Mouse (Mus musculus): Measurements from ENCODE around the gene Gstp3. TPM values are rescaled to one million over a fixed set of nuclear protein-coding genes. Genes with fewer than 3 reads are reported as not detected.

Gstp3 gene
- polyA plus RNA-seq, 1 experiment: 0.09 TPM

- H3K4me3 ChIP-seq (ENCODE audit: insufficient read depth, poor library complexity, severe bottlenecking): peak overlapping the region; percentile 69
These were observed 39.7 kb upstream of the Gstp3 start for GRCm38 (mm10) chr19:4099056-4099455.

GRCm38 (mm10) chr19:4098426-4098825 lies 39.1 kb upstream of the Gstp3 start:
- peak overlapping the region; percentile 46 for H3K4me3 ChIP-seq (ENCODE audit: insufficient read depth, poor library complexity, severe bottlenecking)
- TF ChIP-seq MAX (IDR thresholded peaks at IDR 0.05): no peak
- TF ChIP-seq CTCF (IDR thresholded peaks at IDR 0.05; ENCODE audit: control insufficient read depth, insufficient read depth, insufficient read length): no peak
- TF ChIP-seq MYOG (IDR thresholded peaks at IDR 0.05; ENCODE audit: control insufficient read depth, extremely low read depth, insufficient read length): no peak
- no peak for TF ChIP-seq FOSL1 (IDR thresholded peaks at IDR 0.05; ENCODE audit: insufficient read depth, low read length, poor library complexity, severe bottlenecking)
- TF ChIP-seq MYOD1 (IDR thresholded peaks at IDR 0.05; ENCODE audit: control insufficient read depth, insufficient read length, low read depth): no peak
- no peak for TF ChIP-seq CEBPB (IDR thresholded peaks at IDR 0.05; ENCODE audit: low read depth)
- no peak for TF ChIP-seq USF1 (IDR thresholded peaks at IDR 0.05; ENCODE audit: low read depth)
- no peak overlapping the region for H3ac ChIP-seq (ENCODE audit: control insufficient read depth, insufficient read length, low read depth)
- peaks cover 17% of the 10 kb centered on the region for H3K36me3 ChIP-seq (ENCODE audit: control insufficient read depth, insufficient read depth)
- peaks cover 9% of the 10 kb centered on the region for H3K79me3 ChIP-seq (ENCODE audit: low read depth)
- H3K79me2 ChIP-seq (ENCODE audit: control insufficient read depth, insufficient read depth): peaks cover 36% of the 10 kb centered on the region
- H3K27me3 ChIP-seq (ENCODE audit: control insufficient read depth, insufficient read depth, insufficient read length): no peaks in the 10 kb centered on the region

More at GRCm38 (mm10) chr19:4099056-4099455, 39.7 kb upstream of the Gstp3 start:
- H3K36me3 ChIP-seq (ENCODE audit: control insufficient read depth, insufficient read depth): peaks cover 23% of the 10 kb centered on the region
- peaks cover 36% of the 10 kb centered on the region for H3K79me2 ChIP-seq (ENCODE audit: control insufficient read depth, insufficient read depth)
- no peaks in the 10 kb centered on the region for H3K27me3 ChIP-seq (ENCODE audit: control insufficient read depth, insufficient read depth, insufficient read length)
- H3ac ChIP-seq (ENCODE audit: control insufficient read depth, insufficient read length, low read depth): no peak overlapping the region
- H3K79me3 ChIP-seq (ENCODE audit: low read depth): peaks cover 9% of the 10 kb centered on the region
- TF ChIP-seq CEBPB (IDR thresholded peaks at IDR 0.05; ENCODE audit: low read depth) (no peak), MYOG (IDR thresholded peaks at IDR 0.05; ENCODE audit: control insufficient read depth, extremely low read depth, insufficient read length) (no peak), CTCF (IDR thresholded peaks at IDR 0.05; ENCODE audit: control insufficient read depth, insufficient read depth, insufficient read length) (peak; percentile 95), MAX (IDR thresholded peaks at IDR 0.05) (no peak), MYOD1 (IDR thresholded peaks at IDR 0.05; ENCODE audit: control insufficient read depth, insufficient read length, low read depth) (peak; percentile 53), USF1 (IDR thresholded peaks at IDR 0.05; ENCODE audit: low read depth) (no peak)

- H3K79me2 ChIP-seq (ENCODE audit: control insufficient read depth, insufficient read depth): peaks cover 36% of the 10 kb centered on the region
- peaks cover 9% of the 10 kb centered on the region for H3K79me3 ChIP-seq (ENCODE audit: low read depth)
- peaks cover 7% of the 10 kb centered on the region for H3K36me3 ChIP-seq (ENCODE audit: control insufficient read depth, insufficient read depth)
- peak overlapping the region; percentile 72 for H3ac ChIP-seq (ENCODE audit: control insufficient read depth, insufficient read length, low read depth)
- no peak for TF ChIP-seq MYOD1 (IDR thresholded peaks at IDR 0.05; ENCODE audit: control insufficient read depth, insufficient read length, low read depth)
- peak; percentile 47 for TF ChIP-seq CEBPB (IDR thresholded peaks at IDR 0.05; ENCODE audit: low read depth)
- peak overlapping the region; percentile 46 for H3K4me3 ChIP-seq (ENCODE audit: insufficient read depth, poor library complexity, severe bottlenecking)
- no peaks in the 10 kb centered on the region for H3K27me3 ChIP-seq (ENCODE audit: control insufficient read depth, insufficient read depth, insufficient read length)
These were observed 38.1 kb upstream of the Gstp3 start for GRCm38 (mm10) chr19:4097441-4097825.

DNA sequence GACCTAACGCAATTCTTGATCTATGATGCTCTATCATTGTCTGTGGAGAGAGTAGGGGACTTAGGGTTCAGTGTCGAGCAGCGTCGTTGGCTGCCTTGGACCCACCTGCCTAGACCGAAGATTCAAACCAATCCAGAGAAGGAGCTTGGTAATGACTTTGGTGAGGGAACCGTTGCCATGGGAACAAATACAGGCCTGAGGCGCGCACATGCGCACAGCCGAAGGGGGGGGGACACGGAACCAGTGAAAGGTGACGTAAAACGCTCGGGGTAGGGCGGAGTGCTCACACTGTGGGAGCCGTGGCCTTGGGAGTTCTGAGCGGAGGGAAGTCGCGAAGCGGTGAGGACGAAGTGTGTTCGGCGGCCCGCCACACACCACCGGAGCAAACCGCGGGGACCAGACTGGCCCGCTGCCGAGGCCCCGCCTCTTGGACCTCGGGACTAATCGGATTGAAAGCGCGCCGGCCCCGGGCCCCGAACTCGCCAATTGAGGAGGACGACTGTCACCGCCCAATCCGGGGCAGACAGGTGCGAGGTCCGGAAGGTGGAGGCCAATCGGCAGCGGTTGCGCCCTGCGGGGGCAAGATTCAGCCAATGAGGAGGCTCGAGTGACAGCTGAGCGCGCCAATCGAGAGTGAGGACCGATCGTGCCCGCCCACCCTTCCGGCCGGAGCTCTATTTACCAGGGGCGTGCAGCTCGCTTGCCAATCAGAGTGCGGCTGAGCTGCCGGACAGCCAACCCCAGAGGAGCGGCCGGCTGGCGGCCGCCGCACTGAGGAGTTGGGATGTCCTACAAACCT lies 37.5 kb upstream of the Gstp3 start, which contains the start of gene Cdk2ap2:
Gene Cdk2ap2, plus strand, starts transcription at position 541 of the 799 bp plus-strand sequence.
- peaks cover 2% of the 10 kb centered on the region for H3K36me3 ChIP-seq (ENCODE audit: control insufficient read depth, insufficient read depth)
- TF ChIP-seq FOSL1 (IDR thresholded peaks at IDR 0.05; ENCODE audit: insufficient read depth, low read length, poor library complexity, severe bottlenecking) (no peak), MYOD1 (IDR thresholded peaks at IDR 0.05; ENCODE audit: control insufficient read depth, insufficient read length, low read depth) (no peak), MYOG (IDR thresholded peaks at IDR 0.05; ENCODE audit: control insufficient read depth, extremely low read depth, insufficient read length) (no peak), CTCF (IDR thresholded peaks at IDR 0.05; ENCODE audit: control insufficient read depth, insufficient read depth, insufficient read length) (no peak), USF1 (IDR thresholded peaks at IDR 0.05; ENCODE audit: low read depth) (no peak), CEBPB (IDR thresholded peaks at IDR 0.05; ENCODE audit: low read depth) (no peak), MAX (IDR thresholded peaks at IDR 0.05) (no peak)
- H3K79me2 ChIP-seq (ENCODE audit: control insufficient read depth, insufficient read depth): peaks cover 32% of the 10 kb centered on the region
- H3K4me3 ChIP-seq (ENCODE audit: insufficient read depth, poor library complexity, severe bottlenecking): peak within 1 kb of the TSS; percentile 55
- H3K27me3 ChIP-seq (ENCODE audit: control insufficient read depth, insufficient read depth, insufficient read length): no peaks in the 10 kb centered on the region
- peaks cover 9% of the 10 kb centered on the region for H3K79me3 ChIP-seq (ENCODE audit: low read depth)
- H3ac ChIP-seq (ENCODE audit: control insufficient read depth, insufficient read length, low read depth): peak within 1 kb of the TSS; percentile 72

- no peaks in the 10 kb centered on the region for H3K36me3 ChIP-seq (ENCODE audit: control insufficient read depth, insufficient read depth)
- H3ac ChIP-seq (ENCODE audit: control insufficient read depth, insufficient read length, low read depth): no peak overlapping the region
- H3K27me3 ChIP-seq (ENCODE audit: control insufficient read depth, insufficient read depth, insufficient read length): no peaks in the 10 kb centered on the region
- no peak overlapping the region for H3K4me3 ChIP-seq (ENCODE audit: insufficient read depth, poor library complexity, severe bottlenecking)
- TF ChIP-seq CTCF (IDR thresholded peaks at IDR 0.05; ENCODE audit: control insufficient read depth, insufficient read depth, insufficient read length): no peak
- no peak for TF ChIP-seq USF1 (IDR thresholded peaks at IDR 0.05; ENCODE audit: low read depth)
- no peak for TF ChIP-seq MYOG (IDR thresholded peaks at IDR 0.05; ENCODE audit: control insufficient read depth, extremely low read depth, insufficient read length)
- no peak for TF ChIP-seq MYOD1 (IDR thresholded peaks at IDR 0.05; ENCODE audit: control insufficient read depth, insufficient read length, low read depth)
- no peak for TF ChIP-seq FOSL1 (IDR thresholded peaks at IDR 0.05; ENCODE audit: insufficient read depth, low read length, poor library complexity, severe bottlenecking)
- TF ChIP-seq CEBPB (IDR thresholded peaks at IDR 0.05; ENCODE audit: low read depth): no peak
- no peak for TF ChIP-seq MAX (IDR thresholded peaks at IDR 0.05)
- peaks cover 3% of the 10 kb centered on the region for H3K79me3 ChIP-seq (ENCODE audit: low read depth)
- peaks cover 21% of the 10 kb centered on the region for H3K79me2 ChIP-seq (ENCODE audit: control insufficient read depth, insufficient read depth)
These were observed 36.4 kb upstream of the Gstp3 start for GRCm38 (mm10) chr19:4095802-4096201.

All from C2C12 (cell line).